Mouse (Mus musculus): Measurements from ENCODE around the gene Plekhg6.

Gene Plekhg6

GRCm38 (mm10) chr6:125380372-125381360, at the start of gene Plekhg6:
Plekhg6 (minus strand) TSS chr6:125380793.
- DNase-seq (ENCODE audit: low spot score in 2 of 2): no peak

- DNase-seq (ENCODE audit: low spot score in 2 of 2): no peak
These were observed 49.1 kb upstream of the Plekhg6 start for GRCm38 (mm10) chr6:125429741-125430140.

GRCm38 (mm10) chr6:125426383-125427360, 46.1 kb upstream of the Plekhg6 start:
- peak; percentile 66 to 77 for DNase-seq (ENCODE audit: low spot score in 2 of 2)

DNA sequence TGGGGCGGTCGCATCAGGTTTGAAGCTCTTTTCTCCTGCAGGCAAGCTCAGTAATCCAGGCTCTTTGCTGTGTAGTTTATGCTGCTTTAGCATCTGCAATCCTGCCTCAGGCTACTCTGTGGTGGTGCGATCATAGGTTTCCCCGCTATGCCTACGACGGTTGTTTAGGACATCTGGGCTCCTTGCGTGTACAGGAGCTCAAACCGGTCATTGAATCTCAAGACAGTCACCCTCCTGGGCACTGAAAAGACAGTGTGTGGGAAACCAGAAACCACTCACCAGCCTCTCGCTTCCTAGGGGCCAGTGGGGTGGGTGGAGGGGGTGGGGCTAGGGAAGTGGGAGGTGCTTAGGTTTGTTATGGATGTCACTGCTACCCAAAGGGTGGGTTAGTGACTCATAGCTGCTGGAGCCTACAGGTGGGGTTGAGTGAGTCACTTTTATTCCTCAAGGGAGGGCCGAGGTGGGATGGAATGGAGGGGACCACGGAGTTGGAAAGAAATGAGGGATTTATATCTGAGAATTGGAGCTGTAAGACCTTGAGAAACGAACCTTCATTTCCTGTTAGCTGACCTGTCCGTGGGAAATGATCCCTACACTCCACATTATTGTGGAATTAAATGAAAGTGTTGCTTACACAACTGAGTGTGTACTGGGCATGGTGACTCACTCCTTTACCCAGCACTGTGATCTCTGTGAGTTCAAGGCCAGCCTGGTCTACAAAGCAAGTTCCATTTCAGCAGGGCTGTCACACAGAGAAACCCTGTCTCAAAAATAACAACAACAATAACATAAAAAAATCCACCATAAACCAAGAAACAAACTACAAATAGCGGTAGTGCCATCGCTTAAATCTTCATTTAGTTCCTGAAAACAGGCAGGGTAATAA, 44.9 kb upstream of the Plekhg6 start:
- no peak for DNase-seq (ENCODE audit: low spot score in 2 of 2)

GRCm38 (mm10) chr6:125424156-125424555, 43.6 kb upstream of the Plekhg6 start:
- DNase-seq (ENCODE audit: low spot score in 2 of 2): no peak

DNA sequence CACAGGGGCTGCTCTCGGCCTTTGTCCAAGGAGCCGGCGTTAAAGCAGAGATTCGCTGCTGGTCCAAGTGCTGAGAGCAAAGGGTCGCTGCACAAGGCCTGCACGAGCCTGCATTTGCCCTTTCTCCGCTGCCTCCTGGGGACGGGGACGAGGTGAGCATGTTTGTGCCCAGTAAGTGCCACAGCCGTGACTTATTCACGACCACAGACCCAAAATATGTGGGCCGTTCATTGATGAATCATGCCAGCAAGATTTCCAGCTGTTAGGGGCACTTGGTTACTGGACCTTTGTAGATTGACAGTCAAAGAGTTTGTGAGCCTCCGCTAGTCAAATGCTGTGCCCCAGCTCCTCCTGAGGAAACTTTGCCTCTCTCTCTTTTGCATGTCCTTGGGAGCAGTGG, 42.9 kb upstream of the Plekhg6 start:
- no peak for DNase-seq (ENCODE audit: low spot score in 2 of 2)

- no peak for DNase-seq (ENCODE audit: low spot score in 2 of 2)
These were observed 42.5 kb upstream of the Plekhg6 start for GRCm38 (mm10) chr6:125423099-125423498.

DNA sequence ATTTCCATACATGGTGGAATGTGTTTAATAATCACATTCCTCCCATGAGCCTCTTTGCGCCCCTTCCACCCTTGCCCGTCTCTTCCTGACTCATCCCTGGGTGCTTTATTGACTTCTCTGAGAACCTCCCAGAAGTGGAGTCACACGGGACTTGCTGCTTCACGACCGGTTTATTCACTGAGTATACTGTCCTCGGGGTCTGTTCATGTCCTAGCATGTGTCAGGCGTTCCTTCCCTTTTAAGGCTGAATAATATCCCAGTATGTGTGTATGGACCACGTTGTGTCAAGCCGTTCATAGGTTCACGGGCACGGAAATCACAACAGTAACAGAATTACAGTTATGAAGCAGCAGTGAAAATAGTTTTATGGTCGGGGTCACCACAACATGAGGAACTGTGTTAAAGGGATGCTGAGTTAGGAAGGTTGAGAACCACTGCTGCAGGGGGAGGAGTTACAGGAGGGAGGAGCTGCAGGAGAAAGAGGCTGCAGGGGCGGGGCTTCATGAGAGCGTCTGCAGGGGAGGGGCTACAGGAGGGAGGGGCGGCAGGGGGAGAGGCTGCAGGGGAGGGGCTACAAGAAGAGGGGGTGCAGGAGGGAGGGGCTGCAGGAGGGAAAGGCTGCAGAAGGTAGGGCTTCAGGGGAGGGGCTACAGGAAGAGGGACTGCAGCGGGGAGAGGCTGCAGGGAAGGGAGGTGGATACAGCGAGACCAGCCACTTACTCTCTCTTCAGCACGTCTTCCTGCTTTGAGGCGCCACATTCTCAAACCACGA, 41.6 kb upstream of the Plekhg6 start:
- DNase-seq (ENCODE audit: low spot score in 2 of 2): peak in 1 of 2 experiments; percentile 29

GRCm38 (mm10) chr6:125420458-125421063, 40.0 kb upstream of the Plekhg6 start:
- no peak for DNase-seq (ENCODE audit: low spot score in 2 of 2)

DNA sequence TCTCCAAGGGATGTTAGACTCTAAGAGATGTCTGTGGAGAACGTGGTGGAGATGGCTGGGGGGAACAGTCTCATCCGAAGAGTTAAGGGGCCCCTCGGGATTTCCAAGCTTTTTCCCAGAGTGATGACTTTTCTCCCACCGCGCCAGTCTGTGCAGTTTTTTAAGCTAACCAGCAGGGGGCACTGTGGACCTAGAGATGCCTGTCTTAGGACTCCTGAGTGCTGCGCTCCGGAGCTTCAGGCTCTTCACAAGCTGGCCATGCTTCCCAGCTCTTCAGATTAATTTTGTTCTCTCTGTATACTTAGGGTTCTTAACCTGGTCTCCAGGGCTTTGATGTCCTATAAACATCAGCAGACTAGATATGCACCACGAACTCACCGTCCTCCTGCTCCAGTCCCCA, 38.2 kb upstream of the Plekhg6 start:
- DNase-seq (ENCODE audit: low spot score in 2 of 2): peak; percentile 36 to 78

DNA sequence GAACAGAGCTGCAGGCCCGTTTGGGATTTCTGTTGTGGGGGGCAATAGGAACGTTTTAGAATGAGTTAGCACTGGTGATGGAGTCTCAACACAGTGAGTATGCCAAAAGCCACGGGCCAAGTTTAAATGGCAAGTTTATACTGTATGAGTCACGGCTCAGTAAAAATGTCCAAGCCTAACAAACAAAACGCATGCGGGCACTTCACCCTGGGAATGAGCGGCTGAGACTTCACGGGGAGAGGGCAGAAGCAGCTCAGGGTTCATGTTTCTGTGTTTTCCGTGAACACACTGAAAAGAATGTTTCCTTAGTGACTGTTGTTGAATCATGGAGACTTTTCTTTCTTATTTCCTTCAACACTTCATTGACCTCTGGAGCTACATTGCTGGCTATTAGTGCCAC, 32.7 kb upstream of the Plekhg6 start:
- no peak for DNase-seq (ENCODE audit: low spot score in 2 of 2)

GRCm38 (mm10) chr6:125411661-125412060, 31.1 kb upstream of the Plekhg6 start:
- DNase-seq (ENCODE audit: low spot score in 2 of 2): no peak

- no peak for DNase-seq (ENCODE audit: low spot score in 2 of 2)
These were observed 30.5 kb upstream of the Plekhg6 start for GRCm38 (mm10) chr6:125410995-125411547.

DNA sequence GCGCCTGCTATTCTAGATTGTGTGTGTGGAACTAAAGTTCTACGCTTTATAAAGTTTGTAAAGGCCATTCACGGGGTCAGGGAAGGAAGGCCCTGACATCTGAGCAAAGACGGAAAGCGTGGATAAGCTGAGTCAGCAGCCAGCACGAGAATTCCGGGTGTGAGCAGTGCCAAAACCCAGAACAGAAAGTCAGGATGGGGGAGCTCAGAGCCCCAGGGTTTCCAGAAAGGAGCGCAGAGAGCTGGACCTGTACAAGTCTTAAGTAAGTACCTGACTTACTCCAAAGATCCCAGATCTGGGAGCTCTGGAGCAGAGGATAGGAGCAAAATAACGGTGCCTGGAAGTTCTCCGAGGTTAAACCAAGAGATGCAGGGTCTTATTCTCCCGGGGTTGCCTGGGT, 30.0 kb upstream of the Plekhg6 start:
- no peak for DNase-seq (ENCODE audit: low spot score in 2 of 2)

DNA sequence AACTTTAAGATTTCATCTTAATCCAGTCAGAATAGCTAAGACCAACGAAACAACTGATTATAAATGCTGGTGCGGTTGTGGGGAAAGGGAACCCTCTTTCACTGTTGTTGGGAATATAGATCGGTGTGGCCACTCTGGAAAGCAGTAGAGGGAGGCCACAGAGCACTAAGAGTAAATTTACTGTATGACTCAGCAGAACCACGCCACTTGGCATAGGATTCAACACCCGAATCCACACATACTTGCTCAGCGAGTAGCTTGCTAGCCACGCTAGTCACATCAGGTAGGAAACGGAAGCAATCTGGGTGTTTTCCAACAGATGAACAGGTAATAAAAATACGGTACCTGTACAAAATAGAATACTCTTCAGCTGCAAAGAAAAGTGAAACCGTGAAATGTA, 27.1 kb upstream of the Plekhg6 start:
- DNase-seq (ENCODE audit: low spot score in 2 of 2): no peak

DNA sequence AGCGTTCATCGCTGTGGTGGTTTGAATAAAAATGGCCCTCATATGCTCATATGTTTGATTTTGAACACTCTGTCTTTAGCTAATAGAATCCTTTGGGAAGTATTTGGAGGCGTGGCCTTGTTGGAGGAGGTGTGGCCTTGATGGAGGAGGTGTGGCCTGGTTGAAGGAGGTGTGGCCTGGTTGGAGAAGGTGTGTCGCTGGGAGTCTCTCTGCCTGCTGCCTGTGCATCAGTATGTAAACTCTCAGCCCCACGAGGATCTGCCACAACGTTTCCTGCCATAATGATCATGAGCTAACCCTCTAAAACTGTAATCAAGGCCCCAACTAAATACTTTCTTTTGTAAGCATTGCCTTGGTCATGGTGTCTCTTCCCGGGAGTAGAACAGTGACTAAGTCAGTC, 26.6 kb upstream of the Plekhg6 start:
- DNase-seq (ENCODE audit: low spot score in 2 of 2): no peak

GRCm38 (mm10) chr6:125405461-125406382, 25.1 kb upstream of the Plekhg6 start:
- DNase-seq (ENCODE audit: low spot score in 2 of 2): no peak

GRCm38 (mm10) chr6:125389853-125390252, 9.3 kb upstream of the Plekhg6 start:
- DNase-seq (ENCODE audit: low spot score in 2 of 2): no peak

- no peak for DNase-seq (ENCODE audit: low spot score in 2 of 2)
These were observed 5.5 kb upstream of the Plekhg6 start for GRCm38 (mm10) chr6:125386080-125386479.

Data from frontal cortex, postnatal 10 days (tissue).